Mouse (Mus musculus) ES-Bruce4 (cell line): ENCODE measurements around the gene Zfp266. TPM values are rescaled to one million over a fixed set of nuclear protein-coding genes. Genes with fewer than 3 reads are reported as not detected.

Source experiments
- H3K27ac ChIP-seq: 2 replicates; pipeline ENCODE4 v1.5.1; 2012; ENCODE audit warnings: low read length, inconsistent platforms; ENCODE audit not compliant: insufficient read depth
- H3K27me3 ChIP-seq: 2 replicates; pipeline ENCODE4 v1.6.1; 2012; ENCODE audit warnings: mild to moderate bottlenecking, low read length, inconsistent platforms; ENCODE audit not compliant: control insufficient read depth, poor library complexity, insufficient read depth, severe bottlenecking
- H3K36me3 ChIP-seq: 2 replicates; pipeline ENCODE4 v1.6.1; 2012; ENCODE audit warnings: inconsistent platforms, mild to moderate bottlenecking, low read length, moderate library complexity; ENCODE audit not compliant: control insufficient read depth, poor library complexity, insufficient read depth, severe bottlenecking
- H3K4me1 ChIP-seq: one replicate; pipeline ENCODE4 v1.8.1; 2011; ENCODE audit warnings: low read length; ENCODE audit not compliant: control insufficient read depth, insufficient read depth
- H3K4me3 ChIP-seq: 2 replicates; pipeline ENCODE4 v1.5.1; 2011; ENCODE audit warnings: low read depth, mild to moderate bottlenecking, low read length
- H3K9ac ChIP-seq: 2 replicates; pipeline ENCODE4 v1.6.1; 2012; ENCODE audit warnings: low read depth, mild to moderate bottlenecking, inconsistent platforms; ENCODE audit not compliant: poor library complexity, severe bottlenecking
- H3K9me3 ChIP-seq: replicated peaks from 2 replicates; pipeline ENCODE4 v1.6.1; 2012; ENCODE audit warnings: mild to moderate bottlenecking, low read length, inconsistent platforms; ENCODE audit not compliant: control insufficient read depth, poor library complexity, insufficient read depth, severe bottlenecking
- CTCF ChIP-seq: IDR thresholded peaks from one replicate; pipeline ENCODE4 v1.8.1; 2011; ENCODE audit warnings: low read depth, low read length
- EP300 ChIP-seq: IDR thresholded peaks from 2 replicates; pipeline ENCODE4 v1.6.1; 2011; ENCODE audit warnings: low read depth, low read length; ENCODE audit not compliant: insufficient read depth
- POLR2A ChIP-seq: IDR thresholded peaks from one replicate; pipeline ENCODE4 v1.8.1; 2011; ENCODE audit warnings: low read length; ENCODE audit not compliant: insufficient read depth
- polyA plus RNA-seq: library from polyadenylated mRNA; stranded (reverse); fragments of >200 nt; gene quantifications from 2 replicates; pipeline ENCODE4 v1.2.4, GENCODE M21; 2011; ENCODE audit warnings: low read depth; ENCODE audit not compliant: missing spikeins, insufficient read depth, insufficient read length

Zfp266 gene
- polyA plus RNA-seq, 1 experiment, result 128 TPM

DNA sequence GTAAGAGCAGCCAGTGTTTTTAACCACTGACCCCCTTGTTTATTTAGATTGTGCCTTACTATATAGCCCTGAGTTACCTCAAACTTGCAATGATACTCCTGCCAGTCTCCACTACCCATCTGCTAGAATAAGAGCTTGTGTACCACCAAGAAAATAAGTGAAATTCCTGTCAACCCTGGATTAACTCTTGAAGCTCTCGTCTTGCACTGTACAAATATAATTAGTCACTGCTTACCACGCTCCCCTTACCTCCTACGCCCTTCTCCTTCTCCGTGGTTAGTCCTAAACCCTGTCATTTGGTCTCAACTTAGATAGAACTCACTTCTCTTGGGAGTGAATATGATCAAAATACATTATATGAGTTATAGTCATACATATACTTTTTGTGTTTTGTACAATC lies 2.5 kb downstream of the Zfp266 start:
- H3K36me3 ChIP-seq, result peaks cover 38% of the 10 kb centered on the region
- no peak for TF ChIP-seq EP300
- TF ChIP-seq CTCF, result no peak
- no peak for TF ChIP-seq POLR2A
- no peaks in the 10 kb centered on the region for H3K4me1 ChIP-seq
- H3K9me3 ChIP-seq, result no peaks in the 10 kb centered on the region
- no peaks in the 10 kb centered on the region for H3K27me3 ChIP-seq
- H3K9ac ChIP-seq, result no peak overlapping the region
- no peak overlapping the region for H3K4me3 ChIP-seq
- H3K27ac ChIP-seq, result no peak overlapping the region

DNA sequence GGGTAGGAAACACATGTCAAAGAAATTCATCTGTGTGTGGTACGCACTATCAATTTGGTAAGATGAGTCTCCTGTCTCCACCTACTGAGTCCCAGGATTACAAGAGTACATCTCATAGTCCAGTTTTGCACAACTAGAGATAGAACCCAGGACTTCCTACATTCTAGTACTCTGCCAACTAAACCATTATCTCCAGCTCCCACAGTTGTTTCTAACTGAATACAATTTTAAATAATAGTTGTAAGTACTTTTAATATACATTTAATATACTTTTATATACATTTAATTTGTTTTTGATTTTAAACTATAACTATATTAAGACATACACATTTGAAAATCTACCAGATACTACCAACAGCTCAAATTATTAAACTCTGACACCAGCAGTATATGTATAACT lies 3.5 kb downstream of the Zfp266 start:
- Histone ChIP-seq H3K36me3 (peaks cover 40% of the 10 kb centered on the region), H3K9ac (no peak overlapping the region), H3K4me1 (no peaks in the 10 kb centered on the region), H3K4me3 (no peak overlapping the region), H3K27ac (no peak overlapping the region), H3K27me3 (no peaks in the 10 kb centered on the region), H3K9me3 (no peaks in the 10 kb centered on the region)
- TF ChIP-seq CTCF (no peak), EP300 (no peak), POLR2A (no peak)

DNA sequence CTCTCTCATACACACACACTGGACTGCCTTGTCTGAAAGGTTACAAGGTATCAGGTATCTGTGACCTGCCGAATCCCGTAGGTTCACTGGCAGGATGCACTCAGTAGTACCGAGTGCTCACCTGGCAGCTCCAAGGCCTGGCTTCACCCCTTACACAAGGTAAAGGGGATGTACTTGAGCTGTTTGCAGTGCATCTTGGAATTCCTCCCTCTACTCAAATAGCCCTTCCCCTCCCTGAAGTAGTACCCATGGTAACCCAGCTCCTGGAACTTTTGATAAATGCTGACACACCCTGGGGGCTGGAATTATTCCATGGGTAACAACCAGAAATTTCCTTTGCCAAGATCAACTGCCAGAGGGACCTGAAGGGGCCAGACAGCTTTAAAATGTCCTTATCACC lies 7.2 kb downstream of the Zfp266 start:
- no peaks in the 10 kb centered on the region for H3K9me3 ChIP-seq
- no peak overlapping the region for H3K4me3 ChIP-seq
- no peaks in the 10 kb centered on the region for H3K27me3 ChIP-seq
- no peak overlapping the region for H3K27ac ChIP-seq
- H3K9ac ChIP-seq, result no peak overlapping the region
- TF ChIP-seq POLR2A (no peak), CTCF (no peak), EP300 (no peak)
- no peaks in the 10 kb centered on the region for H3K4me1 ChIP-seq
- peaks cover 46% of the 10 kb centered on the region for H3K36me3 ChIP-seq

DNA sequence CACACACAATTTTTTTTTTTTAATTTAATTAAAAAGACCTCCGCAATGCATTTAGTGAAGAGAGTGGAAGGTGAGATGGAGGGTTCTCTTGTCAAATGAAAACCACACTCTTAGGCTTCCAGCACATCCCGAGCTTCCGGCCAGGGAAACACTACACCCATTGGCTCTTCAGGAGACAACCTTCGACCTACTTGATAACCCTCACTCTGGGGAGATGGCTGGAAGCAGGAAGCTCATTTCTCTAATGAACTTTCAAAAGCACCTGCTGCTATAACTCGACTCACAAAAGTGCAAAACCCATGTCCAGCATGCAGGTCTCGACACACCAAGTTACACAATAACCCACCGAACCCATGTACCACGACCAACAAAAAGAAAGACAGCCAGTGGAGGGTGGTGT lies 8.5 kb downstream of the Zfp266 start:
- TF ChIP-seq POLR2A, result no peak
- TF ChIP-seq CTCF, result no peak
- no peak for TF ChIP-seq EP300
- Histone ChIP-seq H3K9me3 (no peaks in the 10 kb centered on the region), H3K27me3 (no peaks in the 10 kb centered on the region), H3K9ac (no peak overlapping the region), H3K36me3 (peaks cover 41% of the 10 kb centered on the region), H3K4me1 (no peaks in the 10 kb centered on the region), H3K27ac (no peak overlapping the region), H3K4me3 (no peak overlapping the region)

- H3K36me3 ChIP-seq, result peaks cover 44% of the 10 kb centered on the region
- TF ChIP-seq POLR2A (no peak), CTCF (no peak), EP300 (no peak)
These were observed 9.6 kb downstream of the Zfp266 start for GRCm38 (mm10) chr9:20511645-20512044.

GRCm38 (mm10) chr9:20510346-20510745 lies 10.9 kb downstream of the Zfp266 start:
- H3K36me3 ChIP-seq, result peaks cover 47% of the 10 kb centered on the region
- no peak overlapping the region for H3K27ac ChIP-seq
- no peaks in the 10 kb centered on the region for H3K27me3 ChIP-seq
- no peaks in the 10 kb centered on the region for H3K9me3 ChIP-seq
- no peaks in the 10 kb centered on the region for H3K4me1 ChIP-seq
- no peak overlapping the region for H3K4me3 ChIP-seq
- no peak overlapping the region for H3K9ac ChIP-seq
- TF ChIP-seq CTCF, result no peak
- TF ChIP-seq EP300, result no peak
- no peak for TF ChIP-seq POLR2A

More at GRCm38 (mm10) chr9:20511645-20512044, 9.6 kb downstream of the Zfp266 start:
- H3K27me3 ChIP-seq, result no peaks in the 10 kb centered on the region
- no peak overlapping the region for H3K9ac ChIP-seq
- H3K4me1 ChIP-seq, result no peaks in the 10 kb centered on the region
- H3K4me3 ChIP-seq, result no peak overlapping the region
- no peaks in the 10 kb centered on the region for H3K9me3 ChIP-seq
- H3K27ac ChIP-seq, result no peak overlapping the region
